Mouse (Mus musculus): ENCODE measurements around the gene Mlst8. TPM values are rescaled to one million over a fixed set of nuclear protein-coding genes. Genes with fewer than 3 reads are reported as not detected.
A peak's percentile ranks its signal among the peaks of the same experiment; 100 is the strongest.
"Not testable (repeated sequence)": the region's sequence is repeated elsewhere in the genome, so short reads cannot be mapped to it uniquely, and the experiment has no call there.

Gene Mlst8
- polyA plus RNA-seq, 2 experiments from 2014 or later, result 14.3 to 25.8 TPM

GRCm38 (mm10) chr17:24468636-24469246 is 10.1 kb downstream of the Mlst8 start:
- no peak for ATAC-seq

GRCm38 (mm10) chr17:24463374-24464133 is 15.3 kb downstream of the Mlst8 start:
- no peak for ATAC-seq

- ATAC-seq, result no peak
Observed at GRCm38 (mm10) chr17:24462932-24463331, 15.9 kb downstream of the Mlst8 start.

- ATAC-seq, result peak; percentile 53
Observed at GRCm38 (mm10) chr17:24461580-24461979, 17.3 kb downstream of the Mlst8 start.

GRCm38 (mm10) chr17:24455523-24456206 is 23.2 kb downstream of the Mlst8 start:
- not testable (repeated sequence) for ATAC-seq

- ATAC-seq, result peak; percentile 90
Observed at GRCm38 (mm10) chr17:24454756-24455522, 23.9 kb downstream of the Mlst8 start.

GRCm38 (mm10) chr17:24454218-24454755 is 24.6 kb downstream of the Mlst8 start:
- peak; percentile 66 for ATAC-seq

- ATAC-seq, result no peak
Observed at GRCm38 (mm10) chr17:24453372-24453771, 25.5 kb downstream of the Mlst8 start.

- ATAC-seq, result no peak
Observed at GRCm38 (mm10) chr17:24451220-24451619, 27.7 kb downstream of the Mlst8 start.

- ATAC-seq, result no peak
Observed at GRCm38 (mm10) chr17:24449507-24449906, 29.4 kb downstream of the Mlst8 start.

GRCm38 (mm10) chr17:24446590-24446989 is 32.3 kb downstream of the Mlst8 start:
- no peak for ATAC-seq

- no peak for ATAC-seq
Observed at GRCm38 (mm10) chr17:24443409-24443808, 35.5 kb downstream of the Mlst8 start.

- ATAC-seq, result no peak
Observed at GRCm38 (mm10) chr17:24442632-24443155, 36.2 kb downstream of the Mlst8 start, which contains the start of gene Dnase1l2. Dnase1l2 (minus strand) TSS chr17:24443105.

GRCm38 (mm10) chr17:24442107-24442506 is 36.8 kb downstream of the Mlst8 start:
- ATAC-seq, result no peak

GRCm38 (mm10) chr17:24441148-24441547 is 37.7 kb downstream of the Mlst8 start:
- ATAC-seq, result no peak

- no peak for ATAC-seq
Observed at GRCm38 (mm10) chr17:24440377-24440776, 38.5 kb downstream of the Mlst8 start.

- ATAC-seq, result peak; percentile 82
Observed at GRCm38 (mm10) chr17:24437016-24437415, 41.9 kb downstream of the Mlst8 start.

GRCm38 (mm10) chr17:24429201-24429983 is 49.5 kb downstream of the Mlst8 start:
- ATAC-seq, result no peak

- peak; percentile 3 for ATAC-seq
Observed at GRCm38 (mm10) chr17:24427170-24427557, 51.7 kb downstream of the Mlst8 start.

GRCm38 (mm10) chr17:24426471-24427169 is 52.3 kb downstream of the Mlst8 start, which contains the start of gene Eci1:
Eci1 (plus strand) TSS chr17:24426641.
- ATAC-seq, result peak; percentile 90

GRCm38 (mm10) chr17:24425905-24426304 is 53.0 kb downstream of the Mlst8 start:
- no peak for ATAC-seq
